Mouse (Mus musculus): ENCODE results near the gene Gm10309.

Gm10309 gene

DNA sequence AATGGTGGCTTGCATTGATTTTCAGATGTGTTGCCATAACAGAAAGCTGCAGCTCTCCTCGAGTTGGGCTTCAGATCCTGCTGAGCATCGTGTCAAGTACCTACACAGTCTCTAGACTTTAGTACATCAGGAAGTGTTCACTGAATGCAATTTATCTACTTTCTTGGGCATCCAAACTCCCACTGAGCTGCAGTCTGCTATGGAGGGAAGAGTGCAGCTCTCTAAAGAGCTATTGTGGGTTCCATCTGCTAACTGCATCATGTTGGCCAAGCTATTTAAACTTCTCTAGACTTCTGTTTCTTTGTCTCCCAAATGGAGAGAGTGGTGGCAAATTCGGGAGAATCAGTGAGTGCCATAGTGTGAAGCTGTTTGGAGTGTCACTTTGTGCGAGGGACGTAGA lies 11.6 kb upstream of the Gm10309 start:
- in situ Hi-C loops (cut with MboI; ENCODE audit: low sequenced_read_pairs) = loop anchor here (25.0 kb wide), 1 partner anchor 1046 kb away; no protein-coding TSS in a partner anchor

DNA sequence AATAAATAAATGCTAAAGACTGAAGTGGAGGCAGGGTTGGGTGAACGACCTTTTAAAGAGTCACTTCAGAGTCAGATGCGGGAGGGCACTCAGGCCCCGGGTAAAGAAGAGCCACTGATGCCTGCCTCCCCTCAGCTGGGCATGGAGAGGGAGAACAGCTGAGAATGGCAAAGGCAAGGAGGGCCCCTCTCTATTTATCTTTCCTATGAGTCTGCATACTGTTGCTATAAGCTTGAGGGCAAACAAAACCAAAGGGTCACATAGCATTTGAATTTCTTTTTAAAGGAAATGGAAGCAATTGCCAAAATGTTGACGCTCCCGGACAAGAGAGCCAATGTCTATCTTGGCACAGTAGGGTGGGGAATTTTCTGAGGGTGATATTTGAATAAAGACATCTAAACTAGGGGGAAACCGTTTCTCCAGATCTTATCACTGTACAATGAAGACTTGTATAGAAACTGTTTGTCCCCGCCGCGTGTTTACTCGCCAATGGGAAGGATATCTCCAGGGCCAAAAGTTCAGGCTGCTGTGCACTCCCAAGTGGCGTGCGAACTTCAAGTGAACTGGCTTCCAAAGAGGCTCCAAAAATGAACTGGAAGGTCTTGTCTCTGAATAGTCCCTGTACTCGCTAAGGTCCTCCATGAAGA lies 10.1 kb upstream of the Gm10309 start:
- in situ Hi-C loops (cut with MboI; ENCODE audit: low sequenced_read_pairs) = loop anchor here (25.0 kb wide), 1 partner anchor 1047 kb away; no protein-coding TSS in a partner anchor

DNA sequence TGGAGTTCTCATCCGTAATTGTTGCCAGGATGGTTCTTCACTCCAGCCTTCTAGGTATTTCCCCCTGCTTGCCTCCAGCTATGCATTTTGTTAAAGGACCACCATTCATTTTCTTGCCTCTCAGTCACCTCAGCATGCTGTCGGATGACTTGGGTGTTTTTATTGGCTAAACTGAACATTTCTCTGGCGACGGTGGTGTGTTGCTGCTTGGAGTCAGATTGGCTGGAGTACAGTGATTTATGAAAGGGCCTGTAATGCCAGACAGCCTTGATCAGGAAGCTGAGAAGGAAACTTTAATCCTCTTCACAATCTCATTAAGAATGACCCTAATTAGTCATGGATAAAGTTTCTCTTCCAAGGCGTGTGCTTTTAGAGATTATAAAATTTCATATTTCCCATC lies 4.8 kb upstream of the Gm10309 start:
- in situ Hi-C loops (cut with MboI; ENCODE audit: low sequenced_read_pairs) = loop anchor here (25.0 kb wide), 1 partner anchor 1052 kb away; no protein-coding TSS in a partner anchor

DNA sequence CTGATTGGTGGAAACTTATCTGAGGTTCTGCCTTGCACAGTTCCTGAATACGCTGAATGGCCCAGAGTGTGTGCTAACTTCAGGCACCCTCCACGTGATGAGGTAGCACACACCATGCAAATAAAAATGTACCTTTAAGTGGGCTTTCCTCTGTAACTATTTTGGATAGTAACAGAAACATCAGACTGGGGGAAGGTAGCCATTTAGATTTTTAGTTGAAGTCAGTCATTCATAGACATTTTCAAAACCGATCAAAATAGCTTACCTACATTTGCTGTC lies 3.1 kb upstream of the Gm10309 start:
- in situ Hi-C loops (cut with MboI; ENCODE audit: low sequenced_read_pairs) = loop anchor here (25.0 kb wide), 1 partner anchor 1054 kb away; no protein-coding TSS in a partner anchor

DNA sequence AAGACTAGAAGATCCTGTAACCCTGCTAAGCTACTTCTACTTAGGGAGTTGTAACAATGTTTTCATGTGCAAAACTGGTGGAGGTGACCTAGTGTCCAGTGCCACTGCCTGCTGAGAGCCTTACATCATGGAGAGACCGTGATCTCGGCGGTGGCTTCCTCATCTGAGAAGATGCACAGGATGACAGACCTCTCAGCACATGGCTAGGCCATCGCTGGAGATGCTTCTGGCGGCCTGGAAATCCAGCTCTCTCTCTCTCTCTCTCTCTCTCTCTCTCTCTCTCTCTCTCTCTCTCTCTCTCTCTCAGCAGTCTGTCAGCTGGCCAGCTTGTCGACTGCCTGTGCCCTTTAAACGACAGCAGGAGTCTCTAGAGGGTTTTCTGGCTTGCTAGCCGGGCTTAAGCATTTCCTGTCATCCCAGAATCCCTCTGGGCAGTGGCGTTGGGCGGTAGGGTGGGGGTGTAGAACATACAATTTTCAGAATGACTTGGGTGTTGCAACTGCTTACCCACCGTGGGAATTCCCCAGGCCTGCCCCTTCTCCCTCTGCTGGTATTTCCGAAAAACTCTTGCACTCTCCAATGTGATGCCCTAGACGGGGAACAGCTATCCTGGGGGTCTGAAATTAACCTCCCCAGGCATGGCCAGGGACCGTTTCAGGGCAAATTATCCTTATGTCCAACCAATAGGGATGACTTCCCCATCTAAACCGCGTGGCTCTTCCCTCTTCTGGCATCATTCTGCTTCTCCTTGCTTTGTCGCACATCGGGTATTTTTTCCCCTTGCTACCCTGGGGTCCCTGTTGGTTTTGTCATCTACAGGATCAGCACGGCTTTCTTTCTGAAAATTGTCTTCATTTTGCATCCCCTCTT lies 2.5 kb upstream of the Gm10309 start:
- in situ Hi-C loops (cut with MboI; ENCODE audit: low sequenced_read_pairs) = loop anchor here (25.0 kb wide), 1 partner anchor 1055 kb away; no protein-coding TSS in a partner anchor

DNA sequence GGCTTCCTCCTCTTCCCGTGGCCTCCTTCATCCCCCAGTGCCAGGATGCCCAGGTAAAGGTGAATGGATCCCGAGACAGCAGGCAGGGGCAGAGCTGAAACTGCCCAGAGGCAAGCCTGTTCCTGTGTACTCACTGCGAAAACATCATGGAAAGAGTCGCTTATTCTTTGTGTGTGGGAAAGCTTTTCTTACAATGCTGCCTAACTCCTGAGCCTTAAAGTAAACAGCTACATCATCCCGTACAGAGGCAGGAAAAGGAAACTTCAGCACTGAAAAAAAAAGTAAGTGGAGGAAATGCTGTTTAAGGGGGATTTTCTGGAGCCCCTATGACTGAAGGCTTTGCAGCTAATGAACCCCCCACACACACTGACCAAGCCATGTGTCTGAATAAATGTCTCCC lies 1.8 kb upstream of the Gm10309 start:
- in situ Hi-C loops (cut with MboI; ENCODE audit: low sequenced_read_pairs) = loop anchor here (25.0 kb wide), 1 partner anchor 1055 kb away; no protein-coding TSS in a partner anchor

DNA sequence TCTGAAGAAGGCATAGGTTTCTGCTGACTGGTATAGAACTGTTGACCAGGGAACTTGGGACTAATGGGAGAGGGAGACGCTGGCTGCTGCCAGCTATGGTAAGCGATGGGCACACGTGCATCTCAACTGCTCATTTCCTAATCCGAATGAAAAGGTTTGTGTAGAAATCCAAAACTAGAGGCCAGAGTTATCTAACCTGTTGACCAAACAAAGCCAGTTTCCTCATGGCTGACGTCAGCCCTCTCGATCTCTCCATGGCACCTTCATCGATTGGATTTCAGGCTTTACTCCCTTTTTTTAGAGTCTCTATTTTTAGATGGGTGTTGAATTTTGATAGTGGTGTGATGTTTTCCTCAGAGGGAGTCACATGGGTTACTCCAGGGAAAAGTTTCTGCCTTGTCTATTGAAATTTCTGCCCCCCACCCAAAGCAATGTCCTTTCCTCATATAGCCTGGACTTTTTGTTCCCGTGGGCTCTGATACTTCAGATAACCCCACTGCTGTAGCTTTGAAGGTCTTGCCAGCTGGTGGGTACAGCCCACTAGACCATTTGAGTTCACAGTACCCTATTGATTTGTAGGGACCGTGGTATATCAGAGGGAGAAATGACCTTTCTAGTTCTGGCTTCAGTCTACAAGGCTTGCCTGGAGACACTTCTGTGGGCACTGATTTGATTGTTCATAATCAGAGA lies 1.7 kb downstream of the Gm10309 start:
- in situ Hi-C loops (cut with MboI; ENCODE audit: low sequenced_read_pairs) = loop anchor here (25.0 kb wide), 1 partner anchor 1059 kb away; no protein-coding TSS in a partner anchor

DNA sequence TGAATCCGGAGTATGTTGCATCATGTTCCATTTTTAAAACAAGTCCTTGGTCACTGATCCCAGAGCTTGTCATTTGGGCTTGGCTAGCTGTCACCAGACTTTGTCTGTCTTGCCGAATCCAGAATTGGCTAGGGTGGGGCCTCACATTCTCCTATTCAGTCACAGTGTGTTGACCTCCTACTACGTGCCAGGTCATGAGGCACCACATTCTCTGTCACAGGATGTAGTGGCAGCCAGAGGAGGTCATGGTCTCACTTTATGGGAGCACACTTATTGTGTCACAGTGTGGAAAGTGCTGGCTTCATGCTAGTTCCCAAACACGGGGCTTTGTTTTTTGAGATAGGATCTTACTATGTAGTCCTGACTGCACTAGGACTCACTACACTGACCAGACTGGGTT lies 3.6 kb downstream of the Gm10309 start:
- in situ Hi-C loops (cut with MboI; ENCODE audit: low sequenced_read_pairs) = loop anchor here (25.0 kb wide), 1 partner anchor 1061 kb away; no protein-coding TSS in a partner anchor

DNA sequence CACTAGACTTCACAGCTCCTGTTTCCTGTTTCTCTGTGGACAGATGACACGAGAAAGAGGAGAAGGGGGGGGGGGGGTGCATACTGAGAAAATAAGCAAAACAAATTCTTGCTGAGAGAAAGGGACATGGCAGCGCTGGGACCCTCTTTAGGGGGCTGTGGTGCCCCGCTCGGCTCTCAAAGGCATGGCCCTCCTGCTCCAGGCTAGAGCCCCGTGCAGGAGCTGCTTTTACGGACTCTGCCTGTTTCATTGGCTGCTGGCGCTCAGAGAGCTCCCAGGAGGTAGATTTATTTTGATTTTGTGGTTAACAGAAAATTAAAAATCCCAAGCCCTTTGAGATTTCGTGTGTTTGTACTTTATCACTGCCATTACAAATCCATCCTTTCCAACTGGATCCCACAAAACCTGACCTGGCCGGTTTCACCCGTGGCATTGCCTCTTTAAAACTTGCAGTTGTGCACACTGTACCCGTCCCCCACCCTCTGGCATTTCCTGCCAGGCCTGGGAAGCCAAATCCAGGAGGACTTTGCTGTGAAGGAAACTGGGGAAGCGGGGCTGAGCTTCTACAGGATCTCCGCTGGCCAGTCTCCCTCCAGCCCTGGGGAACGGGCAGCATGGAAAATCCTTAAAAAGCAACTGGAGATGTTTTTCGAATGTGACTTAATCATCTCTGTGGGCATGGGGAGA lies 5.5 kb downstream of the Gm10309 start:
- in situ Hi-C loops (cut with MboI; ENCODE audit: low sequenced_read_pairs) = loop anchor here (10.0 to 25.0 kb wide), 2 partner anchors 405 to 1063 kb away; no protein-coding TSS in a partner anchor

DNA sequence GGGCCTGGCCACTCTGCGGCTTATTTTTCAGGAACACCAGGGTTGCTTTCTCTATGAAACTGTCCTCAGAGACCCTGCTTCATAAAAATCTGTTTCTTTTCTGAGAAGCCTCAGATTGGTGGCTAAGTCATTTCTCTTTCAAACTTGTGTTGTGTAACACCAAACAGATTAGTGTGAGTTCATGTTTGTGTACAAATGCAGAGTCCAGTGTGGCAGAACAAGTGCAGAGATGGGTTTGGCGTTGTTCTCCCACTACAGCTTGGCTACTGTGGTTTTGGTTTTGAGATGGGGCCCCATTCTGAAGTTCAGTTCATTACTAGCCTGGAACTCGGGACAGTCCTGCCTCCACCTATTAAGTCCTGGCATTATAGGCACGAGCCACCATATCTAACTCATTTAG lies 7.7 kb downstream of the Gm10309 start:
- in situ Hi-C loops (cut with MboI; ENCODE audit: low sequenced_read_pairs) = loop anchor here (10.0 kb wide), 1 partner anchor 407 kb away; no protein-coding TSS in a partner anchor

DNA sequence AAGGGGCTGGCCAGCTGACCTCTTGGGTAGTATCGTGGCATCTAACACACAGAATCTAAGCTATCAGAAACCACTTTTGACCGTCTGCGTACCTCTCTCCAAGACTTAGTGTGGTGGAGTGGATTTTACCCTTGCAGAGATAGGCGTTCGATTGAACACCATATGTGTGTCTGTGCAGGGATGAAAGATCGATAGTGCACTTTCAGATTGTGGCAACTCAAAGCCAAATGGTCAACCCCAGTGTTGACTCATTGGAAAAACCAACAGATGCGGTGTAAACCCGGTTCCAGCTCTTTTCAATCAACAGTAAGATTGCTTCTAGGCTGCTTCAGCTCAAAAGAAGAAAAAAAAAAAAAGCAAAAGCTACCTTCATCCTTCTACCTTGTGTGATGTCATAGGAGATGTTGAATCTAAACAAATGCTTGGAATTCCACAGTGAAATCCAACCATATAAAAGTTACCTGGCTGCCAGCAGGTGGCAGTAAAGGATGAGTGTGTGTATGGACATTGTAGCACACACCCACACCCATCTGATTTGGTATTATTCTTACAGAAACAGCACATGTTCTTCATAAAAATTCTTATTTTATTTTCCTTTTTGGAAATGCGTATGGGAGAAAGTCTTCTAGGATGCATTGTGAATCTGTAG lies 8.8 kb downstream of the Gm10309 start:
- in situ Hi-C loops (cut with MboI; ENCODE audit: low sequenced_read_pairs) = loop anchor here (10.0 kb wide), 1 partner anchor 409 kb away; no protein-coding TSS in a partner anchor

DNA sequence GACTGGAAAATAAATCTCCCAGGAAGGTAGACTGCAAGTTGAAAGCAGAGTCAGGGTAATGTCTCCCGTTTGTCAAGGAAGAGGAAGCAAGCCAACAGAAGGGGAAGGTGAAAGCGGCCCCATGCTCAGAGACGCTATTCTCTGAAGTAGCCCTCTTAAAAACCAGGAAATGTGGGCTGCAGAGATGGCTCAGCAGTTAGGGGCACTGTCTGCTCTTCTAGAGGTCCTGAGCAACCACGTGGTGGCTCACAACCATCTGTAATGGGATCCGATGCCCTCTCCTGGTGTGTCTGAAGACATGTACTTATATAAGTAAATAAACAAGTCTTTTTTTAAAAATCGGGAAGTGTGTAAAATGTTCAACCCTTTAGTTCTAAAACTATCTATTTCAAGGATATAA lies 10.1 kb downstream of the Gm10309 start:
- in situ Hi-C loops (cut with MboI; ENCODE audit: low sequenced_read_pairs) = loop anchor here (10.0 kb wide), 1 partner anchor 410 kb away; no protein-coding TSS in a partner anchor

DNA sequence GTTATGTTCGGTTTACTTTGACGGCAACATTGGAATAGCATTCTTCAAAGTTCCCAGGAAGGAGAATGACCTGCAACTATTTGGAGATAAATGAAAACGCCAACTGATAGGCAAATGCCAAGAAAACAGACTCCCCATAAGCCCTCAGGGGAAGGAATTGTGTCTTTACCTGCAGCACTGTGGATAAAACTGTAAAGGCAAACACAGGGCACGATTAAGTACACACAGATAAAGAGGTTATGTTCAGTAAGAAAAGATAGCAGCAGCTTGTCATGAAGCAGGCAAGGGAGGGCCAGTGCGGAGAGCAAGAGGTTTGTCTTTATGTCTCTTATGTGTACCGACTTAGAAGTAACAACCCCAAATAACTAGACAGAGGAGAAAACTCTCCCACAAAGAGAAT lies 10.5 kb downstream of the Gm10309 start:
- in situ Hi-C loops (cut with MboI; ENCODE audit: low sequenced_read_pairs) = loop anchor here (10.0 kb wide), 1 partner anchor 410 kb away; no protein-coding TSS in a partner anchor

DNA sequence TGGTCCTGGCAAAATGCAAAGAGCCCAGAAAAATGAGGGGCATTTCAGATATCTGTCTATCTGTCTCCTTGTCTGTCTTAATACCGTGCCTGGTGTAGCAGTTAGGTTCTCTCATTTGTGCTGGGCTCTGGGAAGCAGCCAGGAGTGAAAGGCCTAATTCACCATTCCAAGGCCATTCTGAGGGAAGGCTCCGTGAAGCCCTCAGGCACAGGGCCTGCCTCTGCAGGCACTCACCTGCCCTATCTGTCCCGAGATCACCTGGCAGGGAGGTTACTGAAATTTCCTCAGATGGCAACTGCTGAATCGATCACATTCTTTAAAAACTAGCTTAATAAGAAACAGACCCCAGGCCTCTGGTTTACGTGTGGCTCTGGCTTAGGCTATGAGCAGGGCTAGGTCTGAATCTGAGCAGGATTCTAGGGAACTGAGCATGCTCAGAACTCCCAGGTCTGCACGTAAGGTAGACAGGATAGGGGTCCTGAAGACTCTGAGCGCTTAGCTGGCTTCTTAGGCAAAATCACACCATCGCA lies 11.1 kb downstream of the Gm10309 start:
- in situ Hi-C loops (cut with MboI; ENCODE audit: low sequenced_read_pairs) = loop anchor here (10.0 kb wide), 1 partner anchor 411 kb away; no protein-coding TSS in a partner anchor

DNA sequence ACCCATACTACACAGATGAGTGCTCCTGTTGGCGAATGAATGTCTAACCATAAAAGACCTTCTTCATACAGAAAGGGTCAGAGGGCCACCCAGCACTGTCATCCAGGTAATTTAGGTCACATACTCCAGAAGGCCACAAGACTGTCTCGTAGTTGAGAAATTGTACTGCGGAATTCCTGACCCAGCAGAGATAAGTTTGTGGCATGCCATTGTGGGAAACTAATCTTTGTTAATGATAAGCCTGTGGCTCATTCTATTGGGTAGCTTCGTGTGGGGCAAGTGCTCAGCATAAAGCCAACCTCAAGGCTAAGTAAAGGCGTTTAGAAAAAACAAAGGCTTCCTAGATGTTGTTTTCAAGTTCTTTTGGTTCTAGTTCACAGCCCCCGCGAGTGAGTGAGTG lies 12.7 kb downstream of the Gm10309 start:
- in situ Hi-C loops (cut with MboI; ENCODE audit: low sequenced_read_pairs) = loop anchor here (10.0 kb wide), 1 partner anchor 412 kb away; no protein-coding TSS in a partner anchor

DNA sequence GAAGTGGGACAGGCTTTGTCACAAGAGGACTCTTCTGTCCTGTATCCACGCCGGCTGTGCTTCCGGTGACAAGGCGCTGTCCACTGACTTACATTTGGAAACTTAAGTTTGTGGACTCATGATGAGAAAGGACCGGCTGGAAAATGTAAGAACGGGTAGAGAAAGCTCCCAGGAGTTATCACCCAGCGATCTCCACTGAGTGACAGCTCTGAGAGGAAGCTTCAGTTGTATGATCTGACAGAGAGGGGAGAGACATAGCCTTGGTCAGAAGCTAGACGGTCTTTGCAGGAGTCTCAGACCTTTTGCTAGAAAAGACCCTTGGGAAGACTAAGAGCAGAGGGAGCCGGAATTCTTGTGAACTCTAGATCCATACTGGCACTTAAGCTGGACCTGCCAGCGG lies 15.2 kb downstream of the Gm10309 start:
- in situ Hi-C loops (cut with MboI; ENCODE audit: low sequenced_read_pairs) = loop anchor here (10.0 kb wide), 1 partner anchor 415 kb away; no protein-coding TSS in a partner anchor

DNA sequence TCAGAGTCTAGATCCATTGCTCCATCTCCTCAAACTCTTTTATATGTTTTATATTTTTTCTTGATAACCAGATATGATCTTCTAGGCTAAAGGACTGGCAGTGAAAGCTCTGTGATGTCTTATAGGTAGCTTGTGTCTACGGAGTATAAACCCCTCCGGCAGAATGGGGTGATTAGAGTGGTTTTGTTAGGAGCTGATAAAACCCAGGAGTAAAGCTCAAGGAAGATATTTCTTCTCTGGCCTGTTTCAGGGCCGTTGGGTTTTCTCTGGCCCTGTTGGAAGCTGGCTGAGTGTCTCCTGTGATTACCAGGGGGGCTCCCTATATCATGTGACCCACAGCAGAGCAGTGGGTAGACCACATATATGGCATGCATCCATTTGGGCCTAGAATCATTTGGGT lies 17.6 kb downstream of the Gm10309 start:
- in situ Hi-C loops (cut with MboI; ENCODE audit: low sequenced_read_pairs) = no loop called here

DNA sequence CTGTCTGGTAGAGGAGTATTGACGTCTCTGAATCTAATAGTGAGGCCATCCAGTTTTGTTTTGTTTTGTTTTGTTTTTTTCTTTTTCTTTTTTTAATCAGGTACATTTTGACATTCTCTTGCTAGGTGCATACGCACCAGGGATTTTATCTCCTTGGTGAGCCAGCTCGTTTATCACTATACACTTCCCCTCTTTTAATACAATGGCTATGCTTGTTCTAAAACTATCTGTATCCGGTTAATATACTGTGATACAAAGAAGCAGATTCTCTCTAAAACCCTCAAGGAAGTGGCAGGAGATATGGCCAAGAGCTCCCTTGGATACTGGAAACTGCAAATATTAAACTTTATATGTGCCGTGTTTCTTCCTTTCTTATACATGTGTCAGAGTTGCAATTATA lies 18.4 kb downstream of the Gm10309 start:
- in situ Hi-C loops (cut with MboI; ENCODE audit: low sequenced_read_pairs) = no loop called here

DNA sequence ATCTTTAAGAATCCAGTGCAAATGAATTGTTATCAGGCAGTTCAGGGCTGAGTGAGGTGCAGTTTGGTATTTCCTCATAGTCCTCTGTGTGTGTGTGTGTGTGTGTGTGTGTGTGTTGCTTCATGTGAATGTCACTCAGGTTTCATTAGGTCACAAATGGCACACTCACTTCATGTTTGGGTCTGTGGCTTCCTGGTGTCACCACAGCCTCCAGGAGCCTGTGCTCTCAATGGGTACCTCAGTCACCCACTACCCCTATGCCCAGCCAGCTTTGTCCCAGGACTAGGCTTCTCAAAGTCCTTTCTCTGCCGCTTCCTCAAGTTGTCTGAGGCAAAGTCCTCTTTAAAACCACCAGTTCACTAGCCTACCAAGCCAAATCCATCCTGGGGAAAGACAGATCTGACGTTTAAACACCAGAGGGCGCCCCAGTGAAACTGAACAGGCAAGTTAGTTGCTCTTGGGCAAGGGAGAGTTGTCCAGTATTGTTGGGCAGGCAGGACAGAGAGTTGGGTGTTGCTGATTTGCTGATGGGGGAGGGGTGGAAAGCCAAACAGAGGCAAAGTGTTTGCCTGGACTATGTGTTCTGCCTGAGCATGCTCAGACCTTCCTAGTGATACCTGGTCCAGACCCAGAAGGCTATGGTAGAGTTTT lies 20.8 kb downstream of the Gm10309 start:
- in situ Hi-C loops (cut with MboI; ENCODE audit: low sequenced_read_pairs) = no loop called here
